Mouse (Mus musculus) kidney, postnatal 36 days (tissue): Measurements from ENCODE around the gene Mrpl4.
"Not testable (repeated sequence)": the region's sequence is repeated elsewhere in the genome, so short reads cannot be mapped to it uniquely, and the experiment has no call there.

Experiments
- DNase-seq, 2 experiments: peaks; one replicate each; pipeline ENCODE4 v3.0.0; 2021 to 2022; ENCODE audit warnings: mixed read lengths in 2 of 2

The Mrpl4 gene

DNA sequence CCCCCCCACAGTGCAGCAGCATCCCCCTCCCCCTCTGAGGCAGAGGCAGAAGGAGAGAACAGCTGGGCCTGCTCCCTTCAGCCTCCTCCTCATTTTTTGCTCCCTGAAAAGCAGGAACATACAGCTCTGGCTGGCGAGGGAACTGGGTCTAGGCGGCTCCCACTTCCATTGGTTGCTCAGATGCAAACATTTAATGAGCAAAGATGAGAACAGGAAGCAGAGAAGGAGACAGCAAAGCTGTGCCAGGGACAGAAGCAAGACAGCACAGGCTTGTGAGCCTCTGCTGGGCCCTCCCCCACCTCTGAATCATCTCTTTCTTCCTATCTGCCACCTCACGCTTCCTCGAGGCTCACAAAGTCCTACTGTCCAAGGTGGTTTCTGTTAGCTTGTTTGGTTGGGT, 38.8 kb downstream of the Mrpl4 start:
- DNase-seq, result no peak

- DNase-seq, result no peak
Measured at GRCm38 (mm10) chr9:21043563-21043962, 41.0 kb downstream of the Mrpl4 start.

- DNase-seq, result not testable (repeated sequence)
Measured at GRCm38 (mm10) chr9:21044785-21045184, 42.2 kb downstream of the Mrpl4 start.

DNA sequence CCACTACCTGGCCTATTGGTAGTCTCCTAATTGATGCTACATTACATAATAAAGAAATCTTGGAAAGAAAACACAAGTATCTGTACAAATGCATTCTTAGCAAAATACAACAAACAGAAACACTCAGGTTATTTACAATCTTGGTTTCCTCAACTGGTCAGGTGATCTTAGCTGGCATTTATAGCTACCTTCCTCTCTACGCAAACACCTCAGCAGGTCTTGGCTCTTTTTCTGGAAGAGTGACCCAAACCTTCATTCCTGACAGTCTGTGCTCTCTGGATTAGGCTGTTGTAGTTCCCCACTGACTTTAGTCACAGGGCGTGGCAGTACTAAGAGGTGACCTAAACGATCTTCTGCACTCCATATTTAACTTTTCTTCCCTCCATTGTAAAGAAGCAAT, 42.7 kb downstream of the Mrpl4 start:
- DNase-seq, result no peak

- DNase-seq, result no peak
Measured at GRCm38 (mm10) chr9:21051578-21051977, 49.0 kb downstream of the Mrpl4 start.
